Mouse (Mus musculus) ES-Bruce4 (cell line): ENCODE results near the gene Camta1. TPM values are rescaled to one million over a fixed set of nuclear protein-coding genes. Genes with fewer than 3 reads are reported as not detected.

Experiments
- H3K27ac ChIP-seq: 2 replicates; pipeline ENCODE4 v1.5.1; 2012; ENCODE audit warnings: low read length, inconsistent platforms; ENCODE audit not compliant: insufficient read depth
- H3K27me3 ChIP-seq: 2 replicates; pipeline ENCODE4 v1.6.1; 2012; ENCODE audit warnings: mild to moderate bottlenecking, low read length, inconsistent platforms; ENCODE audit not compliant: control insufficient read depth, poor library complexity, insufficient read depth, severe bottlenecking
- H3K36me3 ChIP-seq: 2 replicates; pipeline ENCODE4 v1.6.1; 2012; ENCODE audit warnings: inconsistent platforms, mild to moderate bottlenecking, low read length, moderate library complexity; ENCODE audit not compliant: control insufficient read depth, poor library complexity, insufficient read depth, severe bottlenecking
- H3K4me1 ChIP-seq: one replicate; pipeline ENCODE4 v1.8.1; 2011; ENCODE audit warnings: low read length; ENCODE audit not compliant: control insufficient read depth, insufficient read depth
- H3K4me3 ChIP-seq: 2 replicates; pipeline ENCODE4 v1.5.1; 2011; ENCODE audit warnings: low read depth, mild to moderate bottlenecking, low read length
- H3K9ac ChIP-seq: 2 replicates; pipeline ENCODE4 v1.6.1; 2012; ENCODE audit warnings: low read depth, mild to moderate bottlenecking, inconsistent platforms; ENCODE audit not compliant: poor library complexity, severe bottlenecking
- H3K9me3 ChIP-seq: replicated peaks from 2 replicates; pipeline ENCODE4 v1.6.1; 2012; ENCODE audit warnings: mild to moderate bottlenecking, low read length, inconsistent platforms; ENCODE audit not compliant: control insufficient read depth, poor library complexity, insufficient read depth, severe bottlenecking
- CTCF ChIP-seq: IDR thresholded peaks from one replicate; pipeline ENCODE4 v1.8.1; 2011; ENCODE audit warnings: low read depth, low read length
- EP300 ChIP-seq: IDR thresholded peaks from 2 replicates; pipeline ENCODE4 v1.6.1; 2011; ENCODE audit warnings: low read depth, low read length; ENCODE audit not compliant: insufficient read depth
- POLR2A ChIP-seq: IDR thresholded peaks from one replicate; pipeline ENCODE4 v1.8.1; 2011; ENCODE audit warnings: low read length; ENCODE audit not compliant: insufficient read depth
- polyA plus RNA-seq: library from polyadenylated mRNA; stranded (reverse); fragments of >200 nt; gene quantifications from 2 replicates; pipeline ENCODE4 v1.2.4, GENCODE M21; 2011; ENCODE audit warnings: low read depth; ENCODE audit not compliant: missing spikeins, insufficient read depth, insufficient read length

Gene Camta1
- polyA plus RNA-seq, 1 experiment: 85.3 TPM

- TF ChIP-seq EP300 (no peak), POLR2A (no peak), CTCF (no peak)
These were observed 815.2 kb downstream of the Camta1 start for GRCm38 (mm10) chr4:151046524-151046923.

GRCm38 (mm10) chr4:151044944-151045570 is 816.6 kb downstream of the Camta1 start:
- H3K4me3 ChIP-seq: peak overlapping the region; percentile 71
- H3K9me3 ChIP-seq: no peaks in the 10 kb centered on the region
- peak overlapping the region; percentile 72 for H3K9ac ChIP-seq
- H3K27me3 ChIP-seq: no peaks in the 10 kb centered on the region
- H3K36me3 ChIP-seq: peaks cover 5% of the 10 kb centered on the region; the same call in 1 of the 2 replicates
- no peak for TF ChIP-seq POLR2A
- TF ChIP-seq CTCF: no peak
- TF ChIP-seq EP300: no peak
- no peaks in the 10 kb centered on the region for H3K4me1 ChIP-seq
- no peak overlapping the region; the same call in 1 of the 2 replicates for H3K27ac ChIP-seq

More at GRCm38 (mm10) chr4:151046524-151046923, 815.2 kb downstream of the Camta1 start:
- Histone ChIP-seq H3K36me3 (peaks cover 5% of the 10 kb centered on the region; the same call in 1 of the 2 replicates), H3K27me3 (no peaks in the 10 kb centered on the region), H3K4me3 (no peak overlapping the region), H3K4me1 (no peaks in the 10 kb centered on the region), H3K9ac (no peak overlapping the region), H3K27ac (no peak overlapping the region), H3K9me3 (no peaks in the 10 kb centered on the region)

- H3K27ac ChIP-seq: no peak within 1 kb of the TSS; the same call in 1 of the 2 replicates
- H3K9ac ChIP-seq: peak within 1 kb of the TSS; percentile 72
- 0 out of 2 replicates have a peak, but pooled peaks cover 2% of the 10 kb centered on the region for H3K36me3 ChIP-seq
- H3K4me1 ChIP-seq: no peaks in the 10 kb centered on the region
- no peaks in the 10 kb centered on the region for H3K9me3 ChIP-seq
- TF ChIP-seq EP300 (no peak), CTCF (no peak), POLR2A (no peak)
- no peaks in the 10 kb centered on the region for H3K27me3 ChIP-seq
- H3K4me3 ChIP-seq: peak within 1 kb of the TSS; percentile 71
These were observed 817.4 kb downstream of the Camta1 start, which contains the start of gene Per3 for GRCm38 (mm10) chr4:151044037-151044943. TSS of gene Per3 (minus strand) at chr4:151044665.

- TF ChIP-seq CTCF (no peak), POLR2A (no peak), EP300 (no peak)
- Histone ChIP-seq H3K9ac (no peak overlapping the region), H3K9me3 (no peaks in the 10 kb centered on the region), H3K4me3 (no peak overlapping the region), H3K27me3 (no peaks in the 10 kb centered on the region), H3K36me3 (no peaks in the 10 kb centered on the region), H3K4me1 (no peaks in the 10 kb centered on the region), H3K27ac (no peak overlapping the region)
These were observed 818.4 kb downstream of the Camta1 start for GRCm38 (mm10) chr4:151043281-151043680.

- Histone ChIP-seq H3K36me3 (no peaks in the 10 kb centered on the region), H3K27me3 (no peaks in the 10 kb centered on the region), H3K4me1 (no peaks in the 10 kb centered on the region), H3K9me3 (no peaks in the 10 kb centered on the region), H3K4me3 (no peak overlapping the region), H3K27ac (no peak overlapping the region), H3K9ac (no peak overlapping the region)
- TF ChIP-seq POLR2A (no peak), CTCF (no peak), EP300 (no peak)
These were observed 820.2 kb downstream of the Camta1 start for GRCm38 (mm10) chr4:151041506-151041905.

- H3K9me3 ChIP-seq: no peaks in the 10 kb centered on the region
- no peaks in the 10 kb centered on the region for H3K27me3 ChIP-seq
- TF ChIP-seq EP300: no peak
- no peak for TF ChIP-seq CTCF
- TF ChIP-seq POLR2A: no peak
- no peak overlapping the region for H3K4me3 ChIP-seq
- no peak overlapping the region for H3K27ac ChIP-seq
- H3K4me1 ChIP-seq: no peaks in the 10 kb centered on the region
- no peaks in the 10 kb centered on the region for H3K36me3 ChIP-seq
- H3K9ac ChIP-seq: no peak overlapping the region
These were observed 823.9 kb downstream of the Camta1 start for GRCm38 (mm10) chr4:151037800-151038199.
